Mouse (Mus musculus) erythroblast, embryonic 14.5 days (primary cell): ENCODE data around the gene Alox5ap.

ENCODE experiments used
- GATA1 ChIP-seq: IDR thresholded peaks from 2 replicates; pipeline ENCODE4 v1.6.1; 2012; ENCODE audit warnings: low read length, inconsistent platforms, mixed read lengths
- TAL1 ChIP-seq: IDR thresholded peaks from 3 replicates; pipeline ENCODE4 v1.6.1; 2012; ENCODE audit warnings: low read length, inconsistent platforms, mixed read lengths

GRCm38 (mm10) chr5:149291266-149291665 is 26.7 kb downstream of the Alox5ap start:
- TF ChIP-seq GATA1 (no peak), TAL1 (no peak)
